Mouse (Mus musculus) liver (tissue): Measurements from ENCODE around the gene Olfr467.
"Not testable (repeated sequence)": the region's sequence is repeated elsewhere in the genome, so short reads cannot be mapped to it uniquely, and the experiment has no call there.

Experiments
- DNase-seq: peaks from one replicate; pipeline ENCODE4 v3.0.0-alpha.2; 2020; ENCODE audit warnings: mixed read lengths

Gene Olfr467

GRCm38 (mm10) chr7:107811963-107812362 lies at the start of gene Olfr467:
Gene Olfr467 (plus strand): TSS chr7:107812263.
- no peak for DNase-seq

- no peak for DNase-seq
These were observed 41.3 kb upstream of the Olfr467 start for GRCm38 (mm10) chr7:107770812-107771211.

GRCm38 (mm10) chr7:107778216-107778615 lies 33.8 kb upstream of the Olfr467 start:
- no peak for DNase-seq

GRCm38 (mm10) chr7:107779611-107780010 lies 32.5 kb upstream of the Olfr467 start:
- DNase-seq: no peak

- no peak for DNase-seq
These were observed 24.0 kb upstream of the Olfr467 start for GRCm38 (mm10) chr7:107787977-107788620.

- DNase-seq: no peak
These were observed 15.6 kb upstream of the Olfr467 start for GRCm38 (mm10) chr7:107796500-107796899.

GRCm38 (mm10) chr7:107801108-107801507 lies 11.0 kb upstream of the Olfr467 start, which contains the start of gene Ovch2:
Gene Ovch2 (minus strand): TSS chr7:107801208.
- DNase-seq: no peak

- DNase-seq: no peak
These were observed 9.9 kb upstream of the Olfr467 start for GRCm38 (mm10) chr7:107802138-107802537.

GRCm38 (mm10) chr7:107819442-107819841 lies 7.4 kb downstream of the Olfr467 start:
- no peak for DNase-seq

- not testable (repeated sequence) for DNase-seq
These were observed 11.8 kb downstream of the Olfr467 start for GRCm38 (mm10) chr7:107823867-107824266.

GRCm38 (mm10) chr7:107825441-107825840 lies 13.4 kb downstream of the Olfr467 start, which contains the start of gene Olfr469:
Gene Olfr469 (minus strand): TSS chr7:107825541.
- DNase-seq: not testable (repeated sequence)

GRCm38 (mm10) chr7:107841719-107842118 lies 29.7 kb downstream of the Olfr467 start:
- no peak for DNase-seq

GRCm38 (mm10) chr7:107847390-107847789 lies 35.3 kb downstream of the Olfr467 start, which contains the start of gene Olfr470:
Gene Olfr470 (minus strand): TSS chr7:107847490.
- not testable (repeated sequence) for DNase-seq
